Mouse (Mus musculus): ENCODE results near the gene Ccl8. TPM values are rescaled to one million over a fixed set of nuclear protein-coding genes. Genes with fewer than 3 reads are reported as not detected.

Ccl8 gene
- polyA plus RNA-seq, 1 experiment from 2014 or later: not detected

GRCm38 (mm10) chr11:82101529-82101928 lies 13.5 kb upstream of the Ccl8 start, which contains the start of gene Ccl12:
Gene Ccl12 (plus strand): TSS chr11:82101845.
- no peak within 1 kb of the TSS for H3K9ac ChIP-seq
- WGBS: 54% methylated on average over 2 of the region's 2 CpGs
- no peaks in the 10 kb centered on the region for H3K9me3 ChIP-seq (replicated peaks)
- H3K4me3 ChIP-seq: no peak within 1 kb of the TSS
- no peak within 1 kb of the TSS for H3K27ac ChIP-seq
- ATAC-seq (replicated peaks; ENCODE audit: insufficient number of reproducible peaks, insufficient read depth, low FRiP score, low read depth): no peak
- H3K36me3 ChIP-seq: no peaks in the 10 kb centered on the region
- no peaks in the 10 kb centered on the region for H3K4me1 ChIP-seq (replicated peaks)
- H3K27me3 ChIP-seq: no peaks in the 10 kb centered on the region
- no peak within 1 kb of the TSS for H3K4me2 ChIP-seq

- Histone ChIP-seq H3K27me3 (no peaks in the 10 kb centered on the region), H3K9me3 (replicated peaks) (no peaks in the 10 kb centered on the region)
- no peak for ATAC-seq (replicated peaks; ENCODE audit: insufficient number of reproducible peaks, insufficient read depth, low FRiP score, low read depth)
Observed at GRCm38 (mm10) chr11:82109611-82110010, 5.4 kb upstream of the Ccl8 start.

GRCm38 (mm10) chr11:82110372-82111248 lies 4.4 kb upstream of the Ccl8 start:
- Histone ChIP-seq H3K27ac (no peak overlapping the region), H3K9me3 (replicated peaks) (no peaks in the 10 kb centered on the region), H3K4me3 (no peak overlapping the region), H3K4me1 (replicated peaks) (no peaks in the 10 kb centered on the region), H3K9ac (no peak overlapping the region), H3K4me2 (no peak overlapping the region), H3K36me3 (no peaks in the 10 kb centered on the region), H3K27me3 (no peaks in the 10 kb centered on the region)
- WGBS: 56% methylated on average over 6 of the region's 6 CpGs
- ATAC-seq (replicated peaks; ENCODE audit: insufficient number of reproducible peaks, insufficient read depth, low FRiP score, low read depth): no peak

More at GRCm38 (mm10) chr11:82109611-82110010, 5.4 kb upstream of the Ccl8 start:
- no peak overlapping the region for H3K9ac ChIP-seq
- H3K4me2 ChIP-seq: no peak overlapping the region
- no peak overlapping the region for H3K4me3 ChIP-seq
- no peak overlapping the region for H3K27ac ChIP-seq
- H3K4me1 ChIP-seq (replicated peaks): no peaks in the 10 kb centered on the region
- H3K36me3 ChIP-seq: no peaks in the 10 kb centered on the region

- H3K4me1 ChIP-seq (replicated peaks): no peaks in the 10 kb centered on the region
- H3K27me3 ChIP-seq: no peaks in the 10 kb centered on the region
- no peak overlapping the region for H3K4me3 ChIP-seq
- H3K36me3 ChIP-seq: no peaks in the 10 kb centered on the region
- H3K9ac ChIP-seq: no peak overlapping the region
- 66% methylated on average over 3 of the region's 3 CpGs for WGBS
- no peak overlapping the region for H3K27ac ChIP-seq
- no peak overlapping the region for H3K4me2 ChIP-seq
- ATAC-seq (replicated peaks; ENCODE audit: insufficient number of reproducible peaks, insufficient read depth, low FRiP score, low read depth): no peak
- no peaks in the 10 kb centered on the region for H3K9me3 ChIP-seq (replicated peaks)
Observed at GRCm38 (mm10) chr11:82116041-82116440, 1.1 kb downstream of the Ccl8 start.

GRCm38 (mm10) chr11:82132977-82133376 lies 18.0 kb downstream of the Ccl8 start:
- 56% methylated on average over 1 of the region's 1 CpGs for WGBS

GRCm38 (mm10) chr11:82136196-82136595 lies 21.2 kb downstream of the Ccl8 start:
- no peak overlapping the region for H3K4me3 ChIP-seq
- 78% methylated on average over 2 of the region's 2 CpGs for WGBS
- no peaks in the 10 kb centered on the region for H3K36me3 ChIP-seq
- H3K9me3 ChIP-seq (replicated peaks): no peaks in the 10 kb centered on the region
- no peaks in the 10 kb centered on the region for H3K4me1 ChIP-seq (replicated peaks)
- ATAC-seq (replicated peaks; ENCODE audit: insufficient number of reproducible peaks, insufficient read depth, low FRiP score, low read depth): no peak
- no peaks in the 10 kb centered on the region for H3K27me3 ChIP-seq
- H3K4me2 ChIP-seq: no peak overlapping the region
- H3K9ac ChIP-seq: no peak overlapping the region
- no peak overlapping the region for H3K27ac ChIP-seq

More at GRCm38 (mm10) chr11:82132977-82133376, 18.0 kb downstream of the Ccl8 start:
- Histone ChIP-seq H3K4me1 (replicated peaks) (no peaks in the 10 kb centered on the region), H3K9me3 (replicated peaks) (no peaks in the 10 kb centered on the region), H3K9ac (no peak overlapping the region), H3K4me2 (no peak overlapping the region), H3K36me3 (no peaks in the 10 kb centered on the region), H3K27me3 (no peaks in the 10 kb centered on the region), H3K27ac (no peak overlapping the region), H3K4me3 (no peak overlapping the region)
- ATAC-seq (replicated peaks; ENCODE audit: insufficient number of reproducible peaks, insufficient read depth, low FRiP score, low read depth): no peak

- ATAC-seq (replicated peaks; ENCODE audit: insufficient number of reproducible peaks, insufficient read depth, low FRiP score, low read depth): no peak
- H3K27ac ChIP-seq: no peak overlapping the region
- 48% methylated on average over 7 of the region's 7 CpGs for WGBS
- no peaks in the 10 kb centered on the region for H3K9me3 ChIP-seq (replicated peaks)
- no peak overlapping the region for H3K9ac ChIP-seq
- H3K4me3 ChIP-seq: no peak overlapping the region
- H3K36me3 ChIP-seq: no peaks in the 10 kb centered on the region
- H3K27me3 ChIP-seq: no peaks in the 10 kb centered on the region
- H3K4me2 ChIP-seq: no peak overlapping the region
- no peaks in the 10 kb centered on the region for H3K4me1 ChIP-seq (replicated peaks)
Observed at GRCm38 (mm10) chr11:82139492-82140094, 24.6 kb downstream of the Ccl8 start.

- H3K4me1 ChIP-seq (replicated peaks): no peaks in the 10 kb centered on the region
- ATAC-seq (replicated peaks; ENCODE audit: insufficient number of reproducible peaks, insufficient read depth, low FRiP score, low read depth): no peak
- H3K9me3 ChIP-seq (replicated peaks): no peaks in the 10 kb centered on the region
- no peaks in the 10 kb centered on the region for H3K27me3 ChIP-seq
- WGBS: 83% methylated on average over 2 of the region's 2 CpGs
- H3K27ac ChIP-seq: no peak overlapping the region
- no peak overlapping the region for H3K9ac ChIP-seq
- H3K4me2 ChIP-seq: no peak overlapping the region
- no peaks in the 10 kb centered on the region for H3K36me3 ChIP-seq
- no peak overlapping the region for H3K4me3 ChIP-seq
Observed at GRCm38 (mm10) chr11:82159126-82159525, 44.1 kb downstream of the Ccl8 start.

- H3K4me2 ChIP-seq: no peak overlapping the region
- H3K4me3 ChIP-seq: no peak overlapping the region
- no peak overlapping the region for H3K9ac ChIP-seq
- ATAC-seq (replicated peaks; ENCODE audit: insufficient number of reproducible peaks, insufficient read depth, low FRiP score, low read depth): no peak
- H3K9me3 ChIP-seq (replicated peaks): no peaks in the 10 kb centered on the region
- H3K27ac ChIP-seq: no peak overlapping the region
- no peaks in the 10 kb centered on the region for H3K4me1 ChIP-seq (replicated peaks)
- no peaks in the 10 kb centered on the region for H3K27me3 ChIP-seq
- H3K36me3 ChIP-seq: no peaks in the 10 kb centered on the region
- WGBS: 59% methylated on average over 8 of the region's 8 CpGs
Observed at GRCm38 (mm10) chr11:82163285-82163684, 48.3 kb downstream of the Ccl8 start.

Other genes starting within 250 kb of the Ccl8 start
- gene Asic2, start 146.7 kb upstream of the Ccl8 start, polyA plus RNA-seq (2015; fragmentation: Nextera tagmentation; extraction: Ambion mirVana): 0.15 TPM in 1 of 2 replicates, not detected in the other
- gene Ccl2, start 79.6 kb upstream of the Ccl8 start, polyA plus RNA-seq (2015; fragmentation: Nextera tagmentation; extraction: Ambion mirVana): 9.4 TPM in 2 replicates
- not detected in 2 replicates for gene Gm17268, start 76.6 kb upstream of the Ccl8 start, polyA plus RNA-seq (2015; fragmentation: Nextera tagmentation; extraction: Ambion mirVana)
- 4.9 and 5.0 TPM in 2 replicates for gene Ccl7, start 69.5 kb upstream of the Ccl8 start, polyA plus RNA-seq (2015; fragmentation: Nextera tagmentation; extraction: Ambion mirVana)
- gene Ccl11, start 57.4 kb upstream of the Ccl8 start, polyA plus RNA-seq (2015; fragmentation: Nextera tagmentation; extraction: Ambion mirVana): 2.2 and 5.8 TPM in 2 replicates
- 2.2 and 2.5 TPM in 2 replicates for gene Ccl12, start 13.3 kb upstream of the Ccl8 start, polyA plus RNA-seq (2015; fragmentation: Nextera tagmentation; extraction: Ambion mirVana)
- gene Ccl1, start 190.5 kb downstream of the Ccl8 start, polyA plus RNA-seq (2015; fragmentation: Nextera tagmentation; extraction: Ambion mirVana): not detected in 2 replicates